Mouse (Mus musculus) cerebellum, adult 2 months (tissue): ENCODE results near the gene Gm10642.

ENCODE experiments used
- CTCF ChIP-seq: fragments of 200-500 bp; IDR thresholded peaks from 2 replicates; pipeline ENCODE4 v1.5.1; 2011; ENCODE audit warnings: low read depth, mild to moderate bottlenecking, control low read depth, low read length, moderate library complexity, borderline replicate concordance; ENCODE audit not compliant: insufficient read depth
- POLR2A ChIP-seq: fragments of 200-500 bp; IDR thresholded peaks from 2 replicates; pipeline ENCODE4 v1.6.1; 2011; ENCODE audit warnings: low read length, control low read depth, borderline replicate concordance; ENCODE audit not compliant: insufficient read depth

DNA sequence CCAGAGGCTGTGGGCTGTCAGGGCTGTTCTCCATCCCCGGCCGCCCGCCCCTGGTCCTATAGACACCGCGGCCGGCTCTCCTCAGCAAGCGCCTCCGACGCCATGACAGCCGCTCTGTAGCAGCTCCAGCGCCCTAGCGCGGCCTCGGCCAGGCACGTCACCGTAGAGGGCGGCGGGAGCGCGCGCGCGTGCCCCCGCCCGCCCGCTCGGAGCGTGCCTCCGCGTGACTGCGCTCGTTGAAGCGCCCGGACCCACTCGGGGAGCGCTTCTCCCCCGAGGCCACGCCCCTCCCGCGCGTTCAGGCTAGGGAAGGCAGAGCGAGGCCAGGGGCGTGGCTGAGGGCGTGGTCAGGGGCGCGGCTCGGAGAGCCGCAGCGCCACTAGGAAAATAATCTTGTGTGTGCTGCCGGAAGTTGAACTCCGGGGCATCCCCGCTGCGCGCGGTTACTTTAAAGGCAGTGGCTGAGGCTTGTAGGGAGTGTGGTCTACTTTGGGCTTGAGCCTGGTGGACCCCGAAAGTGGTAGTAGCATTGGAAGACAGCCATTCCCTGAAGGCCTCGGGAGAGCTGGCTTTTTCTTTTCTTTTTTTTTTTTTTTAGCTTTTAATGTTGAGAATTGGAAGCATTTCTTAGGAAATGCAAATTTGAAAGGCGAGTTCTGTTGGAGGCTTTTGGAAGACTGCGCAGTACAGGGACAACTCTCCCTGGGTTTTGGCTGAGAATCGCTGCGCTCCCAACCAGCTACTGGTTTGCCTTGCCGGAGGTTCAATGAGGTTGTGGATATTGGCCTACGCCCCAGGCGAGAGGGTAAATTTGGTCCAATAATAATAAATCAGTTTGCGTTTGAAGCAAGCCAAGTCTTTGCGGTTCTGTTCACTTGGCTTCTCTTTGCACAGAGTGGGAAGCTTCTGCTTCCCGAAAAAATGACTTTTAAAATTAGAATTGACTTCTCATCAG, 1.2 kb downstream of the Gm10642 start, which contains the start of gene Mindy2:
- TF ChIP-seq POLR2A (peak; percentile 77), CTCF (no peak)
